Mouse (Mus musculus) stomach, postnatal 0 days (tissue): ENCODE measurements at regions not wholly inside any gene's neighbourhood (a gene's known extent, or its start where the extent isn't known, plus 50 kb on each side); places are given as distances from the start of the nearest gene placed in this dataset.

Experiments used
- ATAC-seq: fragments of 200-750 bp; cut with Nextera tagmentation; 2 replicates; pipeline ENCODE4 v1.8.0; 2017; ENCODE audit not compliant: low FRiP score, low TSS enrichment
- DNase-seq: peaks from one replicate; pipeline ENCODE4 v3.0.0-alpha.2; 2016; ENCODE audit warnings: low spot score
- H3K27ac ChIP-seq: fragments of 300-500 bp; sonication (generic); replicated peaks from 2 replicates; pipeline ENCODE4 v1.5.1; 2014; ENCODE audit warnings: mild to moderate bottlenecking, control low read depth
- H3K27me3 ChIP-seq: fragments of 300-500 bp; sonication (generic); 2 replicates; pipeline ENCODE4 v1.6.1; 2014; ENCODE audit warnings: low read length; ENCODE audit not compliant: control insufficient read depth, insufficient read depth
- H3K36me3 ChIP-seq: fragments of 300-500 bp; sonication (generic); 2 replicates; pipeline ENCODE4 v1.6.1; 2014; ENCODE audit warnings: low read length, mixed read lengths; ENCODE audit not compliant: control insufficient read depth, insufficient read depth
- H3K4me1 ChIP-seq: fragments of 300-500 bp; sonication (generic); replicated peaks from 2 replicates; pipeline ENCODE4 v1.6.1; 2014; ENCODE audit warnings: antibody characterized with exemption; ENCODE audit not compliant: control insufficient read depth, insufficient read depth
- H3K4me2 ChIP-seq: fragments of 300-500 bp; sonication (generic); replicated peaks from 2 replicates; pipeline ENCODE4 v1.6.1; 2014; ENCODE audit warnings: low read depth, mild to moderate bottlenecking, control low read depth, moderate library complexity
- H3K4me3 ChIP-seq: fragments of 300-500 bp; sonication (generic); 2 replicates; pipeline ENCODE4 v1.5.1; 2014; ENCODE audit warnings: low read depth, low read length, control low read depth
- H3K9ac ChIP-seq: fragments of 300-500 bp; sonication (generic); 2 replicates; pipeline ENCODE4 v1.6.1; 2014; ENCODE audit warnings: mild to moderate bottlenecking, low read length, control low read depth, mixed read lengths
- H3K9me3 ChIP-seq: fragments of 300-500 bp; sonication (generic); 2 replicates; pipeline ENCODE4 v1.6.1; 2016; ENCODE audit warnings: low read length; ENCODE audit not compliant: control insufficient read depth
- CTCF ChIP-seq: IDR thresholded peaks from 2 replicates; pipeline ENCODE4 v1.5.1; 2016; ENCODE audit warnings: antibody characterized with exemption, low read depth, mild to moderate bottlenecking, moderate library complexity
- EP300 ChIP-seq: optimal IDR thresholded peaks from 2 replicates; pipeline ENCODE3; 2016; ENCODE audit warnings: antibody characterized with exemption
- WGBS: fragments of 180-500 bp; shearing (Covaris S2); extraction: QIAGEN DNeasy Blood & Tissue Kit; methylation state at CpG from one replicate; pipeline ENCODE4 v1.1.7; 2014; 5-methylcytosine and 5-hydroxymethylcytosine counted together

GRCm38 (mm10) chr2:172660479-172660878 is 111.1 kb downstream of the Tfap2c start:
- H3K27me3 ChIP-seq: no peaks in the 10 kb centered on the region
- H3K27ac ChIP-seq: no peak overlapping the region
- ATAC-seq: no peak
- TF ChIP-seq EP300: no peak
- WGBS: 71% methylated on average over 10 of the region's 10 CpGs
- no peaks in the 10 kb centered on the region for H3K4me1 ChIP-seq
- H3K9ac ChIP-seq: no peak overlapping the region
- H3K36me3 ChIP-seq: no peaks in the 10 kb centered on the region
- no peak overlapping the region for H3K4me2 ChIP-seq
- H3K9me3 ChIP-seq: no peaks in the 10 kb centered on the region
- H3K4me3 ChIP-seq: no peak overlapping the region
- no peak for DNase-seq

- no peaks in the 10 kb centered on the region for H3K36me3 ChIP-seq
- H3K27me3 ChIP-seq: no peaks in the 10 kb centered on the region
- ATAC-seq (no peak), DNase-seq (no peak)
- WGBS: 24% methylated on average over 7 of the region's 7 CpGs
- H3K9ac ChIP-seq: no peak overlapping the region
- H3K9me3 ChIP-seq: no peaks in the 10 kb centered on the region
- no peak overlapping the region for H3K4me2 ChIP-seq
- no peak overlapping the region for H3K27ac ChIP-seq
- H3K4me1 ChIP-seq: no peaks in the 10 kb centered on the region
- no peak overlapping the region for H3K4me3 ChIP-seq
- TF ChIP-seq CTCF (no peak), EP300 (no peak)
Observed at GRCm38 (mm10) chr2:172660916-172661315, 111.5 kb downstream of the Tfap2c start.

GRCm38 (mm10) chr2:172661418-172661980 is 112.1 kb downstream of the Tfap2c start:
- H3K4me2 ChIP-seq: no peak overlapping the region
- no peaks in the 10 kb centered on the region for H3K27me3 ChIP-seq

GRCm38 (mm10) chr2:172662165-172662564 is 112.8 kb downstream of the Tfap2c start:
- H3K4me2 ChIP-seq: no peak overlapping the region
- TF ChIP-seq CTCF (peak; percentile 31), EP300 (no peak)
- H3K36me3 ChIP-seq: no peaks in the 10 kb centered on the region
- no peaks in the 10 kb centered on the region for H3K9me3 ChIP-seq
- DNase-seq (no peak), ATAC-seq (no peak)
- no peak overlapping the region for H3K27ac ChIP-seq
- no peak overlapping the region for H3K4me3 ChIP-seq
- WGBS: 66% methylated on average over 11 of the region's 11 CpGs
- no peaks in the 10 kb centered on the region for H3K27me3 ChIP-seq
- H3K9ac ChIP-seq: no peak overlapping the region
- no peaks in the 10 kb centered on the region for H3K4me1 ChIP-seq

More at GRCm38 (mm10) chr2:172661418-172661980, 112.1 kb downstream of the Tfap2c start:
- no peak overlapping the region for H3K4me3 ChIP-seq
- H3K27ac ChIP-seq: no peak overlapping the region
- DNase-seq (no peak), ATAC-seq (no peak)
- WGBS: 12% methylated on average over 15 of the region's 15 CpGs
- TF ChIP-seq CTCF (no peak), EP300 (no peak)
- H3K9ac ChIP-seq: no peak overlapping the region
- no peaks in the 10 kb centered on the region for H3K36me3 ChIP-seq
- H3K9me3 ChIP-seq: no peaks in the 10 kb centered on the region
- H3K4me1 ChIP-seq: no peaks in the 10 kb centered on the region

- WGBS: 9% methylated on average over 6 of the region's 6 CpGs
- Histone ChIP-seq H3K4me3 (no peak overlapping the region), H3K9ac (no peak overlapping the region), H3K27ac (no peak overlapping the region), H3K9me3 (no peaks in the 10 kb centered on the region), H3K27me3 (no peaks in the 10 kb centered on the region), H3K36me3 (no peaks in the 10 kb centered on the region), H3K4me1 (no peaks in the 10 kb centered on the region), H3K4me2 (no peak overlapping the region)
- TF ChIP-seq CTCF (no peak), EP300 (no peak)
- no peak for DNase-seq
- no peak for ATAC-seq
Observed at GRCm38 (mm10) chr2:172663681-172664080, 114.3 kb downstream of the Tfap2c start.

GRCm38 (mm10) chr2:172673081-172673480 is 123.7 kb downstream of the Tfap2c start:
- 14% methylated on average over 2 of the region's 2 CpGs for WGBS
- DNase-seq: no peak
- H3K9ac ChIP-seq: no peak overlapping the region
- no peaks in the 10 kb centered on the region for H3K9me3 ChIP-seq
- H3K27me3 ChIP-seq: no peaks in the 10 kb centered on the region
- no peak for ATAC-seq
- H3K27ac ChIP-seq: no peak overlapping the region
- H3K36me3 ChIP-seq: no peaks in the 10 kb centered on the region
- TF ChIP-seq EP300: no peak
- TF ChIP-seq CTCF: no peak
- H3K4me2 ChIP-seq: no peak overlapping the region
- no peak overlapping the region for H3K4me3 ChIP-seq
- no peaks in the 10 kb centered on the region for H3K4me1 ChIP-seq
